ENCODE assay signal across 34 mouse cellular contexts in genomic region chr10:13039637-13040174, GRCm38 (mm10).
"Had no signal": no experiment of that assay in that cellular context is flagged by ENCODE, and none has a peak within 500 bp of the region (broad histone marks: within the 10 kb centered on the region; RNA-seq: fewer than 3 reads in every experiment).

No protein-coding gene starts in this region.

- H3K9ac ChIP-seq: heart, embryonic 12.5 days; heart, embryonic 13.5 days; heart, embryonic 15.5 days; hindbrain, embryonic 12.5 days; hindbrain, embryonic 13.5 days; hindbrain, embryonic 14.5 days; hindbrain, embryonic 15.5 days; intestine, embryonic 15.5 days; kidney, embryonic 15.5 days had no signal

- H3K36me3 ChIP-seq: heart, embryonic 10.5 days; heart, embryonic 12.5 days; heart, embryonic 13.5 days; heart, embryonic 15.5 days; hindbrain, embryonic 10.5 days; hindbrain, embryonic 12.5 days; hindbrain, embryonic 13.5 days; hindbrain, embryonic 15.5 days; intestine, embryonic 15.5 days; kidney, embryonic 15.5 days had no signal

- H3K4me2 ChIP-seq: heart, embryonic 11.5 days; heart, embryonic 12.5 days; heart, embryonic 13.5 days; heart, embryonic 15.5 days; hindbrain, embryonic 12.5 days; hindbrain, embryonic 13.5 days; hindbrain, embryonic 14.5 days; hindbrain, embryonic 15.5 days; intestine, embryonic 15.5 days; kidney, embryonic 15.5 days had no signal

- H3K4me3 ChIP-seq: heart, embryonic 10.5 days; heart, embryonic 12.5 days; heart, embryonic 13.5 days; heart, embryonic 15.5 days; hindbrain, embryonic 10.5 days; hindbrain, embryonic 12.5 days; hindbrain, embryonic 13.5 days; hindbrain, embryonic 15.5 days; intestine, embryonic 15.5 days; kidney, embryonic 15.5 days; layer of hippocampus, adult 2 months had no signal

- H3K27me3 ChIP-seq: heart, embryonic 12.5 days; heart, embryonic 13.5 days; heart, embryonic 15.5 days; hindbrain, embryonic 12.5 days; hindbrain, embryonic 13.5 days; hindbrain, embryonic 15.5 days; intestine, embryonic 15.5 days; kidney, embryonic 15.5 days had no signal

- H3K4me1 ChIP-seq: heart, embryonic 10.5 days; heart, embryonic 12.5 days; heart, embryonic 13.5 days; heart, embryonic 15.5 days; hindbrain, embryonic 10.5 days; hindbrain, embryonic 12.5 days; hindbrain, embryonic 13.5 days; hindbrain, embryonic 15.5 days; intestine, embryonic 15.5 days; kidney, embryonic 15.5 days had no signal

- ATAC-seq: hindbrain, embryonic 16.5 days; hindbrain, postnatal 0 days; inflammation-experienced regulatory T-cells, adult 6 months; intestine, embryonic 15.5 days; intestine, embryonic 16.5 days; intestine, postnatal 0 days had no signal

- DNase-seq: heart, postnatal 10 days; heart, postnatal 14 days; heart, postnatal 36 days; heart, postnatal 4 days; kidney, adult 11 months; kidney, adult 2 months; kidney, adult 8-10 months; kidney, adult 9 months; kidney, postnatal 10 days; kidney, postnatal 14 days; kidney, postnatal 25 days; kidney, postnatal 36 days; kidney, postnatal 4 days; layer of hippocampus, adult 9-11 months; layer of hippocampus, postnatal 36 days had no signal

- H3K9me3 ChIP-seq: heart, embryonic 12.5 days; heart, embryonic 15.5 days; hindbrain, embryonic 10.5 days; hindbrain, embryonic 12.5 days; hindbrain, embryonic 13.5 days; hindbrain, embryonic 15.5 days; intestine, embryonic 15.5 days; kidney, embryonic 15.5 days had no signal

- H3K27ac ChIP-seq: heart, embryonic 10.5 days; heart, embryonic 13.5 days; heart, embryonic 15.5 days; hindbrain, embryonic 10.5 days; hindbrain, embryonic 12.5 days; hindbrain, embryonic 13.5 days; hindbrain, embryonic 14.5 days; hindbrain, embryonic 15.5 days; hindbrain, postnatal 0 days; intestine, embryonic 15.5 days; kidney, embryonic 15.5 days; kidney, postnatal 0 days; layer of hippocampus, adult 2 months had no signal
